Mouse (Mus musculus) A20 (cell line): ENCODE measurements around the gene Gm10272.
"Not testable (repeated sequence)": the region's sequence is repeated elsewhere in the genome, so short reads cannot be mapped to it uniquely, and the experiment has no call there.

Experiments used
- DNase-seq: peaks from one replicate; pipeline ENCODE4 v3.0.0-alpha.2; 2011; ENCODE audit warnings: low read depth, low spot score

The Gm10272 gene

GRCm38 (mm10) chr10:77706326-77706725 is at the start of gene Gm10272:
TSS of gene Gm10272 (plus strand) at chr10:77706626.
- no peak for DNase-seq

- no peak for DNase-seq
Measured at GRCm38 (mm10) chr10:77658286-77658994, 48.0 kb upstream of the Gm10272 start.

GRCm38 (mm10) chr10:77663949-77664665 is 42.3 kb upstream of the Gm10272 start:
- no peak for DNase-seq

GRCm38 (mm10) chr10:77666342-77666741 is 40.1 kb upstream of the Gm10272 start:
- DNase-seq, result no peak

GRCm38 (mm10) chr10:77667402-77667801 is 39.0 kb upstream of the Gm10272 start:
- no peak for DNase-seq

GRCm38 (mm10) chr10:77670710-77671109 is 35.7 kb upstream of the Gm10272 start:
- peak; percentile 59 for DNase-seq

GRCm38 (mm10) chr10:77671519-77671918 is 34.9 kb upstream of the Gm10272 start:
- no peak for DNase-seq

- peak; percentile 89 for DNase-seq
Measured at GRCm38 (mm10) chr10:77673765-77674164, 32.7 kb upstream of the Gm10272 start.

GRCm38 (mm10) chr10:77677562-77677961 is 28.9 kb upstream of the Gm10272 start:
- DNase-seq, result peak; percentile 80

GRCm38 (mm10) chr10:77682994-77683393 is 23.4 kb upstream of the Gm10272 start:
- DNase-seq, result no peak

GRCm38 (mm10) chr10:77684181-77684580 is 22.2 kb upstream of the Gm10272 start:
- no peak for DNase-seq

- DNase-seq, result no peak
Measured at GRCm38 (mm10) chr10:77685895-77686664, 20.3 kb upstream of the Gm10272 start, which contains the start of gene Tspear. TSS of gene Tspear (plus strand) at chr10:77686569.

- DNase-seq, result no peak
Measured at GRCm38 (mm10) chr10:77687021-77687420, 19.4 kb upstream of the Gm10272 start.

GRCm38 (mm10) chr10:77690356-77690807 is 16.0 kb upstream of the Gm10272 start, which contains the start of gene Gm19402:
TSS of gene Gm19402 (minus strand) at chr10:77690757.
- not testable (repeated sequence) for DNase-seq

- no peak for DNase-seq
Measured at GRCm38 (mm10) chr10:77697133-77697532, 9.3 kb upstream of the Gm10272 start, which contains the start of gene Gm9508. TSS of gene Gm9508 (minus strand) at chr10:77697233.

- DNase-seq, result no peak
Measured at GRCm38 (mm10) chr10:77709831-77710230, 3.4 kb downstream of the Gm10272 start.

GRCm38 (mm10) chr10:77711157-77711556 is 4.7 kb downstream of the Gm10272 start, which contains the start of gene Gm10024:
TSS of gene Gm10024 (plus strand) at chr10:77711457.
- DNase-seq, result not testable (repeated sequence)

- peak; percentile 31 for DNase-seq
Measured at GRCm38 (mm10) chr10:77713734-77714133, 7.3 kb downstream of the Gm10272 start.

- no peak for DNase-seq
Measured at GRCm38 (mm10) chr10:77715507-77715906, 9.1 kb downstream of the Gm10272 start, which contains the start of gene Gm10142. TSS of gene Gm10142 (plus strand) at chr10:77715807.

GRCm38 (mm10) chr10:77720299-77720698 is 13.9 kb downstream of the Gm10272 start, which contains the start of gene Krtap12-1:
TSS of gene Krtap12-1 (plus strand) at chr10:77720599.
- DNase-seq, result not testable (repeated sequence)

GRCm38 (mm10) chr10:77724855-77725254 is 18.4 kb downstream of the Gm10272 start:
- peak; percentile 37 for DNase-seq
